Mouse (Mus musculus) inflammation-experienced regulatory T-cells, adult 16 weeks (primary cell): ENCODE data around the gene Ephb3. TPM values are rescaled to one million over a fixed set of nuclear protein-coding genes. Genes with fewer than 3 reads are reported as not detected.

Experiments
- polyA plus RNA-seq: library from polyadenylated mRNA; unstranded; fragments of 100-300 nt; shearing (Covaris generic); gene quantifications from one replicate; pipeline ENCODE4 v1.2.1, GENCODE M21; 2017

Ephb3 gene
- not detected for polyA plus RNA-seq

DNA sequence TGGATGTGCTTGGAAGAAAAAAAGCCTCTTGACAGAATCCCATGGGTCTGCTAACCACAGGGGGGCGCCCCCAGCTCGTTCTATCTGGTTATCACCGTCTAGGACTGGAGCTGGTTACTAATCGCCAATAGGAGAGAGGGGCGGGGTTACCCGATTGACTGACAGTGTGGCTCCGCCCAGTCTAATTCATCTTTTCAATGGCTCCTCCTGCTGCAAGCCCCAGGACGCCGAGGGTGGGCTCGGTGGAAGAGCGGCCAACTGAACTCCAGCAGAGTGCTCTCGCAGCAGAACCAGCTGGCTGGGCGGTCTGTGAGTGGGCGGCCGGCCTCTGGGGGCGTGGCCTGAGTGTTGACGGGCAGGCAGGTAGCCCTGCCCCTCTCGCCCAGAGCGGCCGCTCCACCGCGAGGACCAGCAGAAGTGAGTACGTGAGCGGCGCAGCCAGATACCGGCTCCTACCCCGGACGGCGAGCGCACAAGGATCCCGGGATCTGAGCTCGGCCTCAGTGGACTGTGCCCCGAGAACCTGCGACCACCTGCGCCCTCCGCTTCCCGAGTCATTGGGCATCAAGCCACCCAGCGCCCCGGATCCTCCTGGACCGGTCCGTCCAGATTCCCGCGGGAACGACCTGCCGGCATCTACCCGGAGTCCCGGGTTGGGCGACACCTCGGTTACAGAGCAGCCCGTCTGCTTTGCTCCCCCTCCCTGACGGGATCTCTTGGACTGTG, at the start of gene Ephb3:
Gene Ephb3, plus strand, starts transcription at position 389 of the 726 bp plus-strand sequence.

Other genes starting within 250 kb of the Ephb3 start
- not detected for gene Teddm3, start 50.8 kb upstream of the Ephb3 start, polyA plus RNA-seq
- 31.4 TPM for gene Vps8, start 218.4 kb downstream of the Ephb3 start, polyA plus RNA-seq